Mouse (Mus musculus) kidney, embryonic 16.5 days (tissue): ENCODE measurements at regions not wholly inside any gene's neighbourhood (a gene's known extent, or its start where the extent isn't known, plus 50 kb on each side); places are given as distances from the start of the nearest gene placed in this dataset.

Source experiments
- ATAC-seq: fragments of 200-750 bp; cut with Nextera tagmentation; 2 replicates; pipeline ENCODE4 v1.8.0; 2017; ENCODE audit warnings: moderate TSS enrichment; ENCODE audit not compliant: low FRiP score, low TSS enrichment
- H3K27ac ChIP-seq: fragments of 300-500 bp; sonication (generic); 2 replicates; pipeline ENCODE4 v1.5.1; 2014; ENCODE audit warnings: low read length
- H3K27me3 ChIP-seq: fragments of 300-500 bp; sonication (generic); 2 replicates; pipeline ENCODE4 v1.6.1; 2014; ENCODE audit warnings: low read length, control low read depth, mixed read lengths; ENCODE audit not compliant: insufficient read depth
- H3K36me3 ChIP-seq: fragments of 300-500 bp; sonication (generic); 2 replicates; pipeline ENCODE4 v1.6.1; 2014; ENCODE audit warnings: low read length, control low read depth, mixed read lengths; ENCODE audit not compliant: insufficient read depth
- H3K4me1 ChIP-seq: fragments of 300-500 bp; sonication (generic); 2 replicates; pipeline ENCODE4 v1.6.1; 2014; ENCODE audit warnings: low read length, control low read depth, mixed read lengths; ENCODE audit not compliant: insufficient read depth
- H3K4me2 ChIP-seq: fragments of 300-500 bp; sonication (generic); replicated peaks from 2 replicates; pipeline ENCODE4 v1.6.1; 2014; ENCODE audit warnings: low read depth, low read length
- H3K4me3 ChIP-seq: fragments of 300-500 bp; sonication (generic); 2 replicates; pipeline ENCODE4 v1.5.1; 2014; ENCODE audit warnings: mild to moderate bottlenecking, low read length
- H3K9ac ChIP-seq: fragments of 300-500 bp; sonication (generic); replicated peaks from 2 replicates; pipeline ENCODE4 v1.6.1; 2014; ENCODE audit warnings: low read length
- H3K9me3 ChIP-seq: fragments of 300-500 bp; sonication (generic); 2 replicates; pipeline ENCODE4 v1.6.1; 2016; ENCODE audit warnings: low read length, control low read depth
- WGBS: fragments of 180-500 bp; shearing (Covaris S2); extraction: QIAGEN DNeasy Blood & Tissue Kit; methylation state at CpG from one replicate; pipeline ENCODE4 v1.1.7; 2014; 5-methylcytosine and 5-hydroxymethylcytosine counted together

GRCm38 (mm10) chr3:9901663-9902062 lies 186.2 kb upstream of the Gm9833 start:
- Histone ChIP-seq H3K4me1 (no peaks in the 10 kb centered on the region), H3K27ac (no peak overlapping the region), H3K27me3 (no peaks in the 10 kb centered on the region), H3K9ac (no peak overlapping the region), H3K36me3 (no peaks in the 10 kb centered on the region), H3K9me3 (no peaks in the 10 kb centered on the region), H3K4me2 (no peak overlapping the region), H3K4me3 (no peak overlapping the region)
- ATAC-seq, result no peak
- 79% methylated on average over 5 of the region's 5 CpGs for WGBS

- no peaks in the 10 kb centered on the region for H3K27me3 ChIP-seq
- no peak overlapping the region for H3K27ac ChIP-seq
- no peaks in the 10 kb centered on the region for H3K36me3 ChIP-seq
- no peak overlapping the region for H3K9ac ChIP-seq
- WGBS, result 89% methylated on average over 1 of the region's 1 CpGs
- no peak overlapping the region for H3K4me2 ChIP-seq
- no peaks in the 10 kb centered on the region for H3K9me3 ChIP-seq
- no peak overlapping the region for H3K4me3 ChIP-seq
- no peaks in the 10 kb centered on the region for H3K4me1 ChIP-seq
- ATAC-seq, result no peak
These were observed 174.6 kb upstream of the Gm9833 start for GRCm38 (mm10) chr3:9913357-9913756.

- Histone ChIP-seq H3K4me1 (no peaks in the 10 kb centered on the region), H3K4me2 (no peak overlapping the region), H3K27me3 (no peaks in the 10 kb centered on the region), H3K9me3 (no peaks in the 10 kb centered on the region), H3K9ac (no peak overlapping the region), H3K4me3 (no peak overlapping the region), H3K27ac (no peak overlapping the region), H3K36me3 (no peaks in the 10 kb centered on the region)
- WGBS, result 82% methylated on average over 7 of the region's 7 CpGs
- ATAC-seq, result no peak
These were observed 171.3 kb upstream of the Gm9833 start for GRCm38 (mm10) chr3:9916538-9917106.

- ATAC-seq, result no peak
- no peaks in the 10 kb centered on the region for H3K27me3 ChIP-seq
- no peaks in the 10 kb centered on the region for H3K36me3 ChIP-seq
- H3K4me1 ChIP-seq, result no peaks in the 10 kb centered on the region
- no peak overlapping the region for H3K4me3 ChIP-seq
- H3K9ac ChIP-seq, result no peak overlapping the region
- no peak overlapping the region for H3K27ac ChIP-seq
- H3K9me3 ChIP-seq, result no peaks in the 10 kb centered on the region
- 89% methylated on average over 3 of the region's 3 CpGs for WGBS
- no peak overlapping the region for H3K4me2 ChIP-seq
These were observed 167.6 kb upstream of the Gm9833 start for GRCm38 (mm10) chr3:9920331-9920730.

GRCm38 (mm10) chr3:9921730-9922129 lies 166.2 kb upstream of the Gm9833 start:
- H3K27ac ChIP-seq, result no peak overlapping the region
- H3K9ac ChIP-seq, result no peak overlapping the region
- no peak overlapping the region for H3K4me2 ChIP-seq
- H3K4me1 ChIP-seq, result no peaks in the 10 kb centered on the region
- 84% methylated on average over 1 of the region's 1 CpGs for WGBS
- no peaks in the 10 kb centered on the region for H3K27me3 ChIP-seq
- no peak overlapping the region for H3K4me3 ChIP-seq
- H3K36me3 ChIP-seq, result no peaks in the 10 kb centered on the region
- no peaks in the 10 kb centered on the region for H3K9me3 ChIP-seq
- ATAC-seq, result no peak

- H3K4me2 ChIP-seq, result no peak overlapping the region
- 94% methylated on average over 10 of the region's 10 CpGs for WGBS
- no peaks in the 10 kb centered on the region for H3K9me3 ChIP-seq
- no peak for ATAC-seq
- H3K9ac ChIP-seq, result no peak overlapping the region
- no peak overlapping the region for H3K4me3 ChIP-seq
- no peak overlapping the region for H3K27ac ChIP-seq
- no peaks in the 10 kb centered on the region for H3K36me3 ChIP-seq
- H3K4me1 ChIP-seq, result no peaks in the 10 kb centered on the region
- no peaks in the 10 kb centered on the region for H3K27me3 ChIP-seq
These were observed 165.3 kb upstream of the Gm9833 start for GRCm38 (mm10) chr3:9922541-9923046.

GRCm38 (mm10) chr3:9924630-9925029 lies 163.3 kb upstream of the Gm9833 start:
- no peaks in the 10 kb centered on the region for H3K4me1 ChIP-seq
- H3K4me2 ChIP-seq, result no peak overlapping the region
- no peak overlapping the region for H3K9ac ChIP-seq
- no peak overlapping the region for H3K4me3 ChIP-seq
- H3K9me3 ChIP-seq, result no peaks in the 10 kb centered on the region
- H3K36me3 ChIP-seq, result no peaks in the 10 kb centered on the region
- H3K27ac ChIP-seq, result no peak overlapping the region
- no peak for ATAC-seq
- H3K27me3 ChIP-seq, result no peaks in the 10 kb centered on the region
- WGBS, result 96% methylated on average over 1 of the region's 1 CpGs

- H3K36me3 ChIP-seq, result no peaks in the 10 kb centered on the region
- H3K4me2 ChIP-seq, result no peak overlapping the region
- no peaks in the 10 kb centered on the region for H3K4me1 ChIP-seq
- 69% methylated on average over 8 of the region's 8 CpGs for WGBS
- H3K9ac ChIP-seq, result no peak overlapping the region
- H3K27me3 ChIP-seq, result no peaks in the 10 kb centered on the region
- no peak overlapping the region for H3K27ac ChIP-seq
- H3K4me3 ChIP-seq, result no peak overlapping the region
- no peaks in the 10 kb centered on the region for H3K9me3 ChIP-seq
- no peak for ATAC-seq
These were observed 151.0 kb upstream of the Gm9833 start for GRCm38 (mm10) chr3:9936853-9937441.

GRCm38 (mm10) chr3:9938651-9939050 lies 149.3 kb upstream of the Gm9833 start:
- Histone ChIP-seq H3K9me3 (no peaks in the 10 kb centered on the region), H3K27ac (no peak overlapping the region), H3K27me3 (no peaks in the 10 kb centered on the region), H3K4me2 (no peak overlapping the region), H3K36me3 (no peaks in the 10 kb centered on the region), H3K4me3 (no peak overlapping the region), H3K9ac (no peak overlapping the region), H3K4me1 (no peaks in the 10 kb centered on the region)
- ATAC-seq, result no peak
- 67% methylated on average over 1 of the region's 1 CpGs for WGBS

GRCm38 (mm10) chr3:9942631-9943030 lies 145.3 kb upstream of the Gm9833 start:
- Histone ChIP-seq H3K4me2 (no peak overlapping the region), H3K9ac (no peak overlapping the region), H3K9me3 (no peaks in the 10 kb centered on the region), H3K27ac (no peak overlapping the region), H3K4me3 (no peak overlapping the region), H3K4me1 (no peaks in the 10 kb centered on the region), H3K27me3 (no peaks in the 10 kb centered on the region), H3K36me3 (no peaks in the 10 kb centered on the region)
- no peak for ATAC-seq
- 87% methylated on average over 5 of the region's 5 CpGs for WGBS
